Mouse (Mus musculus) spleen, adult 18-20 months (tissue): ENCODE measurements around the gene Ptprn.
A peak's percentile ranks its signal among the peaks of the same experiment; 100 is the strongest.

ENCODE experiments used
- DNase-seq, 2 experiments: peaks; one replicate each; pipeline ENCODE4 v3.0.0; 2022; ENCODE audit warnings: mixed read lengths in 2 of 2

The Ptprn gene

DNA sequence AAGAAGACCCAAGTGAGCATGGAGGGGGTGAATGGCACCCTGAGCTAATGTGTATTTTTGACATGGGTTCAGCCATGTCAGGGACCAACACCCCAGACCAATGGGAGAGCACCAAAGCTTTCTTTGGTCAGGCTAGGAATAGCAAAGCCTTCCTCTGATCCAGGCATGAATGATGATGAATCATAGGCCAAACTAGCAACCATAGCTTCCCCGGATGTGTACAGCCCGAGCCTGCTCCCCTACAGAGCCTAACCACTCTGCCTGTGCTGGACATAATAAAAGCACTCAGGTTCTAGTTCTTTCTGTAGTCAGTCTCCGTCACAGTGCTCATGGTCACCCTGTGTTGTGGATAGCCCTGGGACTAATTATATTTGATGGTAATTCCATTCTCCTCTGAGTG lies 42.8 kb downstream of the Ptprn start:
- no peak for DNase-seq

DNA sequence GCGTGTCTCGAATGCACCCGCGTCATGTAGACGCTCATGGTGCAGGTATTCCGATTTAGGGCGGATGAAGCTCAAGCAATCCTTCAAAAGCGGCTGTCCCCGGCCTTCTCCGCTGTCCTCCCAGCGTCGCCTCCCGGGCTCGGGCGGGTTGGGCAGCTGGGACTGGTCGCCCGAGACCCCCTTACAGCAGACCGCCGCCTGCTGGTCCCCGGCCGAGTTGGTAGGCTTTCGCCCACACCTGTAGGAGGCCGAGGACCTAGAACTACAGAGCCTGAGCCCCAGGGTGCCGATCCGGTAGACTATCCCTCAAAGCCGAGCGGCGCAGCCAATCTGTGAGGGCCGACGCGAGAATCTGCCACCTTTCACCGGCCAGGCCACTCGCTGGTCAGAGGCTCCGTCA lies 44.8 kb downstream of the Ptprn start, which contains the start of gene Tuba4a:
TSS of gene Tuba4a (minus strand) at position 335 of the 400 bp plus-strand sequence.
- DNase-seq = no peak

GRCm38 (mm10) chr1:75219078-75219477 lies 45.2 kb downstream of the Ptprn start:
- DNase-seq = peak; percentile 93 to 98

GRCm38 (mm10) chr1:75218227-75219001 lies 45.9 kb downstream of the Ptprn start:
- peak; percentile 56 to 72 for DNase-seq

DNA sequence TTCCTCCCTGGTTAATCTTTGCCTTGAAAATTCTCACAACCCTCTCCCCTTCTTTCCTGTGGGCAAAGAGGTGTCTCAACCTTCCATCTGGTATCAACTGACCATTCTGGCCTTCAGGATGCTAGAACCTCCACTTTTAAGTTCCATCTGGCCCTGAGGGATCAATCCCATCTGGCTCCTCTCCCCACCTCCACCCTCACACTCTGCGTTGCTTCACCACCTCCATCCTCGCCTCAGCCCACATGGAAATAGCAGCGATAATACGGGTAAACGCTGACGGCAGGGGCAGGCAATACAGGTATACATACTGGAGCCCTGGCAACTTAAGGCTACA lies 46.4 kb downstream of the Ptprn start:
- DNase-seq = no peak

DNA sequence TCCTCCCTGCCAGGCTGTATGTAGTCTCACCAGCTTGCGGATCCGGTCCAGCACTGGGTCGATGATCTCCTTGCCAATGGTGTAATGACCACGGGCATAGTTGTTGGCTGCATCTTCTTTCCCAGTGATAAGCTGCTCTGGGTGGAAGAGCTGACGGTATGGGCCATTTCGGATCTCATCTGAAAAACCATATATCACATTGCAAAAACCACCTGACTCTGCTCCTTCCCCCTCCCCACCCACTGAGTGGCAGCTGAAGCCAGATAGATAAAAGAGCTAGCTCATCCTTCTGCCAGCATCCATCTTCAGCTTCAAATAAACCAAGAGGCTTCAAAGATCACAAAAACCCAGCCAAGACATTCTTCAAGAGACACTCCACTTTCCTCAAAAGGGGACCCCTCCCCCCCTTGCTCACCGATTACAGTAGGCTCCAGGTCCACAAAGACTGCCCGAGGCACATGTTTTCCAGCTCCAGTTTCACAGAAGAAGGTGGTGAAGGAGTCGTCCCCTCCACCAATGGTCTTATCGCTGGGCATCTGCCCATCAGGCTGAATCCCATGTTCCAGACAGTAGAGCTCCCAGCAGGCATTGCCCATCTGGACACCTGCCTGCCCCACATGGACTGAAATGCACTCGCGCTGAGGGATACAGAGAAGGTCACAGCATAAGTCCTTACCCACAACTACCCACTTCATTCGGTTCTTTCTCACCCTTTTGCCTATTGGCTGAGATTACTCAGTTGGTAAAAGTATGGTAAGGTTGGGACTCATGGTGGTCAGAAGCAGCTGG lies 47.3 kb downstream of the Ptprn start:
- DNase-seq = no peak

DNA sequence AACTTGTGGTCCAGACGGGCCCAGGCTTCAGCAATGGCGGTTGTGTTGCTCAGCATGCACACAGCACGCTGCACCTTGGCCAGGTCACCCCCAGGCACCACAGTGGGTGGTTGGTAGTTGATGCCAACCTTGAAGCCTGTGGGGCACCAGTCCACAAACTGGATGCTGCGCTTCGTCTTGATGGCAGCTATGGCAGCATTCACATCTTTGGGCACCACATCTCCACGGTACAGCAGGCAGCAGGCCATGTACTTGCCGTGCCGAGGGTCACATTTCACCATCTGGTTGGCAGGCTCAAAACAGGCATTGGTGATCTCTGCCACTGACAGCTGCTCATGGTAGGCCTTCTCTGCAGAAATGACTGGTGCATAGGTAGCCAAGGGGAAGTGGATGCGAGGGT lies 48.5 kb downstream of the Ptprn start:
- no peak for DNase-seq

GRCm38 (mm10) chr1:75214886-75215285 lies 49.4 kb downstream of the Ptprn start:
- no peak for DNase-seq

GRCm38 (mm10) chr1:75214442-75214841 lies 49.9 kb downstream of the Ptprn start:
- DNase-seq = no peak

GRCm38 (mm10) chr1:75213096-75213495 lies 51.2 kb downstream of the Ptprn start:
- no peak for DNase-seq

- DNase-seq = no peak
These were observed 51.8 kb downstream of the Ptprn start for GRCm38 (mm10) chr1:75212542-75212941.

DNA sequence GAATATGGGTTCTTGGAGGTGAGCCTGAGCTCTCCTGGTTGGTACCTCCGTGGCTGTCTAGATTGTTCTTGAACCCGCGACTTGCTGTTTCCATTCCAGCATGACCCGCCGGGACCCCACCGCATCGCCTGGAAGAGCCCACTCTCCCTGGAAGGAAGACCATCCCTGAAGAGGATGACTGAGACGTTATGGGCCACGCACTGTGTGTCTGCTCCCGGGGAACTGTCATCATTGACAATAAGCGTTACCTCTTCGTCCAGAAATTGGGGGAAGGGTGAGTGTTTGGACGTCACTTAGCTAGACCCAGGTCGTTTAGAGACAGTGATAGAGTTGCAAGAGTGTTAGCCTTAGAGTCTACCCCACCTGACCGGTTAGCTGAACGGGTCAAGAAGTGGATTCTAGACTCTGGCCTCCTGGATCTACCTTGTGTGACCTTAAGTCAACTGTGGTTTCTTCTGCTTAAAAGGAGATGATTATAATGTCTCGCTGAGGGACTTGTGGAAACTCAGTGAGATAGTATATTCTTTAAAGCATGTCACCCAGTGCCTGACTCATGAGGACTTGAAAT lies 53.1 kb downstream of the Ptprn start:
- DNase-seq = no peak

DNA sequence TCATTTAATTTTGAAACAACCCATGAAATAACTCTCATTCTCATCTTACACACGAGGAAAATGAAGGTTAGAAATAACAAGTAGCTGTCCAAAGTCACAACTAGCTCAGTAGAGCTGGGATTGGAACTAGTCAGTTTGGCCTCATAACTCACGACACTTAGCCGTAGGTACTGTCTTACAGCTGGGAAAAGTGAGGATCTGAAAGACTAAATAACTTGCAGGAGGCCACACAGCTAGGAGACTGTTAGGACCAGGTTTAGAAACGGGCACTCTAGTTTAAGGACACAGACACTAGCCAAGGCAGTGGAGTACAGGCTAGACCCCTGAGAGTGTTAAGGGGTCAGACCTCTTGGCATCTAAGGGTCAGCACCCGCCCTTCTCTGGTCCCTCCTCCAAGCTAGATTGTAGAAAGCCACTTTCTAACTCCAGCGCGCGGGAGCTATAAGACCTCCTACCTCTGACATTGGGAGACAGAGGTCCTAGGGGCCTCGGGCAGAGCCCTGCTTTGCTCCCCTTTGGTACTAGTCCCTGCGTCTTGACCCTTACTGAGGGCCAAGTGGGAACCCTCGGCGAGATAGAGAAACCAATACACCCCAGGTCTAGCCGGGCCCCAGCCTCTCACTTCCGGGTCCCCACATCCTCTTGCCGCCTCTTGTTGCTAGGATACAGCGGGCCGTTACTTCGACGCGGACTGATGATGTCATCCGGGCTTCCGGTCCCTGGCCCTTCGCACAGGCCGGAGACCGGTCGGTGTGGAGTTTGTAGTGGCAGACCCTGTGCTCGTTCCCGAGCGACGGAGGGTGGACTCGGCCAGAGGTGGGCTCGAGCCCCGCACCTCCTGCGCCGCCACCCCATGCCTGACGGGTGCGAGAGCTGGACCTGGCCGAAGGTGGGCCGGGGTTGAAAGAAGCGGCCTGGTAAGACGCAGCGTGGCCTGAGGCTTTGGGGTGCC lies 53.9 kb downstream of the Ptprn start, which contains the start of the genes Glb1l and Stk16:
TSS of gene Glb1l (minus strand) at position 678 of the 952 bp plus-strand sequence.
TSS of gene Stk16 (plus strand) at position 703 of the 952 bp plus-strand sequence.
- peak; percentile 92 to 94 for DNase-seq

DNA sequence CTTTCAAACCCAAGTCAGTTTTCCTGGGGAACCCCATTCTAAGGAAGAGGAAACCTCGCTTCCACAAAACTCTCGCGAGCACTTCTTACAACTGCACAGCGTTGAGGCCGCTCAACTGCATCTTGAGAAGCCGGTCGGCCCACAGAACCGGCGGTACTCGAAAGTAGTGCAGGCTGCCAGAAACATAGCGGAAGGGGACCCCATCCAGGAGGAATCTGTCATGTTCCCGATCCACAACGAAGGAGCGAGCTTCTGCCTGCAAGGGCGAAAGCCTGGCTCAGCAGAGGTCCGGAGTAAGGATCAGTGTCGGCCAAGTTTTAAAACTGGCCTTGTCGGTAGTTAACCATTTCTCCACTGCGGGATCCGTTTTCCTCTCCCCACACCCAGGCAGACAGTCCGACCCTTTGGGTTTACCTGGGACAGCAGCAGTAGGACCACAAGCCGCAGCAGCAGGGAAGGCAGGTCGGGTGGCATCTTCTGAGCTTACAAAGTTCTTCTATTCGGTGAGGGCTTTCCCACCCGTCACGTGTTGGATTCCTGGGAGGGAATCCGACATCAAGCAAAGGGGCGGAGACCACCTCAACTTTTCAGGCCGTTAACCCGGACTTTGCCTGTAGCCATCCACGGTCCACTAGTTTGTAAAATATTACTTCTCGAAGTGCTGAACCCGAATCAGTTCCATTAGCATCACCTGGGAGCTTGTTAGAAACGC lies 55.2 kb downstream of the Ptprn start:
- no peak for DNase-seq

- DNase-seq = no peak
These were observed 63.1 kb downstream of the Ptprn start for GRCm38 (mm10) chr1:75201236-75201635.
